Mouse (Mus musculus) erythroblast, embryonic 14.5 days (primary cell): Measurements from ENCODE around the gene Fam102a. TPM values are rescaled to one million over a fixed set of nuclear protein-coding genes. Genes with fewer than 3 reads are reported as not detected.

ENCODE experiments used
- H3K27me3 ChIP-seq: 2 replicates; pipeline ENCODE4 v1.6.1; 2012; ENCODE audit warnings: inconsistent platforms; ENCODE audit not compliant: control insufficient read depth
- H3K36me3 ChIP-seq: 2 replicates; pipeline ENCODE4 v1.6.1; 2012; ENCODE audit warnings: mild to moderate bottlenecking, inconsistent platforms; ENCODE audit not compliant: control insufficient read depth
- H3K4me1 ChIP-seq: 2 replicates; pipeline ENCODE4 v1.6.1; 2012; ENCODE audit warnings: inconsistent platforms; ENCODE audit not compliant: control insufficient read depth
- H3K4me3 ChIP-seq: replicated peaks from 2 replicates; pipeline ENCODE3; 2012; ENCODE audit warnings: moderate library complexity, mild to moderate bottlenecking, inconsistent platforms
- H3K9me3 ChIP-seq: 2 replicates; pipeline ENCODE4 v1.6.1; 2012; ENCODE audit warnings: low read length, inconsistent platforms, mixed read lengths; ENCODE audit not compliant: control insufficient read depth
- GATA1 ChIP-seq: IDR thresholded peaks from 2 replicates; pipeline ENCODE4 v1.6.1; 2012; ENCODE audit warnings: low read length, inconsistent platforms, mixed read lengths
- TAL1 ChIP-seq: IDR thresholded peaks from 3 replicates; pipeline ENCODE4 v1.6.1; 2012; ENCODE audit warnings: low read length, inconsistent platforms, mixed read lengths
- polyA plus RNA-seq: library from polyadenylated mRNA; stranded (reverse); fragments of >175 nt; gene quantifications from 2 replicates; pipeline ENCODE4 v1.2.3, GENCODE M21; 2012

The Fam102a gene
- polyA plus RNA-seq, 1 experiment, result 0.06 TPM

DNA sequence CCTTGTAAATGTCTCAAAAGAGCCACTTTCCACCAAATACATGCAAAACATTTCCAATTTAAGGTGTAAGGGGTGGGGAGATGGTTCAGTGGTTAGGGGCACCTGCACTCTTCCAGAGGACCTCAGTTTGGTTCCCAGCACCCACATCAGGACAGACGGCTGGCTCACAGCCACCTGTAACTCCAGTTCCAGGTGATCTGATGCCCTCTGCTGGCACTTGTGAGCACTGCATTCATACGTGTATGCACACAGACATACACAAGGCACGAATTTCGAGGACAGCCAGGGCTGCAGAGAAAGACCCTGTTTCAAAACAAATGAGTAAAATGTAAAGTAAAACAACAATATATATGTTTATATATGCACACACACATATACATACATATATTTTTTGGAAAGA lies 82.5 kb downstream of the Fam102a start:
- Histone ChIP-seq H3K4me1 (peaks cover 15% of the 10 kb centered on the region), H3K27me3 (no peaks in the 10 kb centered on the region), H3K36me3 (peaks cover 49% of the 10 kb centered on the region), H3K4me3 (no peak overlapping the region), H3K9me3 (peaks cover 5% of the 10 kb centered on the region)
- no peak for TF ChIP-seq TAL1
- TF ChIP-seq GATA1, result no peak

DNA sequence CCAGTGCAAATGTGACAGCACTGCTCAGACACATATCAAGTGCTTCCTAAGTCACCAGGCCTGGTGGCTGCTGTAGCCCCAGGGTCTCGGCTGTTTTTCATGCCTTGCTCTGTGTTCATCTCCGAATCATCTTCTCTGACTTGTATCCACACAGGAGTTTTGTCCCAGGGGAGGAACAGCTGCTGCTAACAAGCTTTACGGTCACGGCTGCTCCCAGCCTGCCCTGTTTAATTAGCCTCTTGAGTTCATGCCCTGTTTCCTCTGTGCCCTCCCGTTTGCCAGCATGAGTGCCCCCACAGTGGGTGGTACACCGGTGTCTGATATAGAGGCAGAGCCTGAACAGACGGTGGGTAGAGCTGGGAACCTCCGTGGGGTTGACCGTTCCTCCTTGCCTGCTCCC lies 82.9 kb downstream of the Fam102a start:
- Histone ChIP-seq H3K27me3 (no peaks in the 10 kb centered on the region), H3K4me1 (peaks cover 15% of the 10 kb centered on the region), H3K9me3 (peaks cover 5% of the 10 kb centered on the region), H3K4me3 (no peak overlapping the region), H3K36me3 (peaks cover 46% of the 10 kb centered on the region)
- TF ChIP-seq TAL1, result no peak

Other genes with a start within 250 kb of the Fam102a start
- gene Golga2, start 247.9 kb upstream of the Fam102a start, polyA plus RNA-seq, result 4.1 and 4.4 TPM in 2 replicates
- 21.0 and 41.0 TPM in 2 replicates for gene Swi5, start 247.3 kb upstream of the Fam102a start, polyA plus RNA-seq
- gene Ciz1, start 183.0 kb upstream of the Fam102a start, polyA plus RNA-seq, result 19.4 and 20.0 TPM in 2 replicates
- gene Dnm1, start 182.0 kb upstream of the Fam102a start, polyA plus RNA-seq, result 0.03 TPM in 1 of 2 replicates, not detected in the other
- gene 1110008P14Rik, start 153.4 kb upstream of the Fam102a start, polyA plus RNA-seq, result 29.8 and 38.6 TPM in 2 replicates
- 0.19 and 0.32 TPM in 2 replicates for gene Lcn2, start 147.1 kb upstream of the Fam102a start, polyA plus RNA-seq
- 0.21 and 0.44 TPM in 2 replicates for gene Ptges2, start 139.4 kb upstream of the Fam102a start, polyA plus RNA-seq
- gene Naif1, start 84.9 kb upstream of the Fam102a start, polyA plus RNA-seq, result 0.26 and 0.29 TPM in 2 replicates
- 1.9 and 2.0 TPM in 2 replicates for gene Slc25a25, start 83.9 kb upstream of the Fam102a start, polyA plus RNA-seq
- 1.2 and 1.7 TPM in 2 replicates for gene Dpm2, start 35.5 kb downstream of the Fam102a start, polyA plus RNA-seq
- gene Pip5kl1, start 39.5 kb downstream of the Fam102a start, polyA plus RNA-seq, result not detected in 2 replicates
- not detected in 2 replicates for gene 9430097D07Rik, start 40.4 kb downstream of the Fam102a start, polyA plus RNA-seq
- 0.21 and 0.30 TPM in 2 replicates for gene St6galnac4, start 51.8 kb downstream of the Fam102a start, polyA plus RNA-seq
- 0.52 and 0.89 TPM in 2 replicates for gene St6galnac6, start 64.4 kb downstream of the Fam102a start, polyA plus RNA-seq
- 0.08 TPM in 1 of 2 replicates, not detected in the other for gene Ak1, start 86.4 kb downstream of the Fam102a start, polyA plus RNA-seq
- 0.60 and 0.69 TPM in 2 replicates for gene Eng, start 111.3 kb downstream of the Fam102a start, polyA plus RNA-seq
- gene Fpgs, start 168.8 kb downstream of the Fam102a start, polyA plus RNA-seq, result 1.0 and 1.2 TPM in 2 replicates
- gene Cdk9, start 177.7 kb downstream of the Fam102a start, polyA plus RNA-seq, result 6.1 and 10.2 TPM in 2 replicates
- 0.04 and 0.06 TPM in 2 replicates for gene Sh2d3c, start 185.7 kb downstream of the Fam102a start, polyA plus RNA-seq
- gene 6330409D20Rik, start 205.7 kb downstream of the Fam102a start, polyA plus RNA-seq, result not detected in 2 replicates
- 1.5 and 2.4 TPM in 2 replicates for gene Tor2a, start 221.9 kb downstream of the Fam102a start, polyA plus RNA-seq
- gene Ttc16, start 240.3 kb downstream of the Fam102a start, polyA plus RNA-seq, result 0.02 TPM in 1 of 2 replicates, not detected in the other
- 0.06 TPM in 1 of 2 replicates, not detected in the other for gene Ptrh1, start 240.5 kb downstream of the Fam102a start, polyA plus RNA-seq
- not detected in 2 replicates for gene Cfap157, start 249.1 kb downstream of the Fam102a start, polyA plus RNA-seq